Mouse (Mus musculus): ENCODE measurements around the gene Fam98a. TPM values are rescaled to one million over a fixed set of nuclear protein-coding genes. Genes with fewer than 3 reads are reported as not detected.

Gene Fam98a
- polyA plus RNA-seq, 1 experiment from 2014 or later, result 8.2 TPM

DNA sequence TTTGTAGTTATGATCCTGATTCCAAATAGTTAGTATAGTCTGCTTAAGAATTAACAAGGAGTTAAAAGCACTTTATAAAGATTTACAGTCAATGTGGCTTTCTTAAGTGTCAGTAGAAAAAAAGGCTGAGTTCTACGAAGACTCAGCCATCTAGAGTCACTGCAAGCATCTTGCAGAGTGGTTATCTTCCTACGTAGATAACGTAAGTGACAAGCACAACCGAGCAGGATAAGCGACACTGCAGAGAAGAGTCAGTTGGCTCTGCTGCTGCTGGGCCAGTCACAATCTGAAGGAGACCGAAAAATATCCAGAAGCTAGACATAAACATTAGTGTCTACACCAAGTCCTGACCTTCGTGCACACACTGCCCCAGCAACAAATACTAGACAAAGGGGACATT lies 8.3 kb downstream of the Fam98a start:
- whole genome bisulfite sequencing, result 90% methylated on average over 7 of the region's 7 CpGs
- Histone ChIP-seq H3K9ac (ENCODE audit: low read length) (no peak overlapping the region), H3K27me3 (ENCODE audit: control insufficient read depth, insufficient read depth, low read length) (no peaks in the 10 kb centered on the region), H3K9me3 (ENCODE audit: control insufficient read depth, low read length) (no peaks in the 10 kb centered on the region), H3K27ac (replicated peaks; ENCODE audit: low read depth, low read length) (no peak overlapping the region), H3K4me3 (ENCODE audit: low read depth, low read length) (no peak overlapping the region), H3K4me1 (ENCODE audit: control insufficient read depth, insufficient read depth, low read length) (no peaks in the 10 kb centered on the region), H3K4me2 (ENCODE audit: low read depth, severe bottlenecking) (no peak overlapping the region), H3K36me3 (ENCODE audit: control insufficient read depth, insufficient read depth, low read length) (no peaks in the 10 kb centered on the region; the same call in 1 of the 2 replicates)
- ATAC-seq (ENCODE audit: insufficient number of reproducible peaks, low FRiP score, low TSS enrichment, low read depth), result no peak
- DNase-seq (ENCODE audit: low spot score), result no peak

GRCm38 (mm10) chr17:75539841-75540240 lies 11.9 kb downstream of the Fam98a start:
- DNase-seq (ENCODE audit: low spot score), result no peak

GRCm38 (mm10) chr17:75539130-75539529 lies 12.6 kb downstream of the Fam98a start:
- H3K36me3 ChIP-seq (ENCODE audit: control insufficient read depth, insufficient read depth, low read length), result no peaks in the 10 kb centered on the region; the same call in 1 of the 2 replicates
- DNase-seq (ENCODE audit: low spot score) (no peak), ATAC-seq (ENCODE audit: insufficient number of reproducible peaks, low FRiP score, low TSS enrichment, low read depth) (no peak)
- H3K27me3 ChIP-seq (ENCODE audit: control insufficient read depth, insufficient read depth, low read length), result no peaks in the 10 kb centered on the region
- no peaks in the 10 kb centered on the region for H3K9me3 ChIP-seq (ENCODE audit: control insufficient read depth, low read length)
- H3K4me1 ChIP-seq (ENCODE audit: control insufficient read depth, insufficient read depth, low read length), result no peaks in the 10 kb centered on the region
- no peak overlapping the region for H3K4me3 ChIP-seq (ENCODE audit: low read depth, low read length)
- WGBS, result 92% methylated on average over 6 of the region's 6 CpGs
- no peak overlapping the region for H3K9ac ChIP-seq (ENCODE audit: low read length)
- H3K4me2 ChIP-seq (ENCODE audit: low read depth, severe bottlenecking), result no peak overlapping the region
- no peak overlapping the region for H3K27ac ChIP-seq (replicated peaks; ENCODE audit: low read depth, low read length)

More at GRCm38 (mm10) chr17:75539841-75540240, 11.9 kb downstream of the Fam98a start:
- H3K9me3 ChIP-seq (ENCODE audit: control insufficient read depth, low read length), result no peaks in the 10 kb centered on the region
- H3K27ac ChIP-seq (replicated peaks; ENCODE audit: low read depth, low read length), result no peak overlapping the region
- no peak overlapping the region for H3K4me3 ChIP-seq (ENCODE audit: low read depth, low read length)
- WGBS, result 90% methylated on average over 5 of the region's 5 CpGs
- no peak overlapping the region for H3K9ac ChIP-seq (ENCODE audit: low read length)
- no peaks in the 10 kb centered on the region for H3K4me1 ChIP-seq (ENCODE audit: control insufficient read depth, insufficient read depth, low read length)
- no peaks in the 10 kb centered on the region; the same call in 1 of the 2 replicates for H3K36me3 ChIP-seq (ENCODE audit: control insufficient read depth, insufficient read depth, low read length)
- no peak overlapping the region for H3K4me2 ChIP-seq (ENCODE audit: low read depth, severe bottlenecking)
- ATAC-seq (ENCODE audit: insufficient number of reproducible peaks, low FRiP score, low TSS enrichment, low read depth), result no peak
- H3K27me3 ChIP-seq (ENCODE audit: control insufficient read depth, insufficient read depth, low read length), result no peaks in the 10 kb centered on the region

GRCm38 (mm10) chr17:75538431-75538830 lies 13.3 kb downstream of the Fam98a start:
- Histone ChIP-seq H3K9me3 (ENCODE audit: control insufficient read depth, low read length) (no peaks in the 10 kb centered on the region), H3K36me3 (ENCODE audit: control insufficient read depth, insufficient read depth, low read length) (no peaks in the 10 kb centered on the region; the same call in 1 of the 2 replicates), H3K4me3 (ENCODE audit: low read depth, low read length) (no peak overlapping the region), H3K9ac (ENCODE audit: low read length) (no peak overlapping the region), H3K27me3 (ENCODE audit: control insufficient read depth, insufficient read depth, low read length) (no peaks in the 10 kb centered on the region), H3K27ac (replicated peaks; ENCODE audit: low read depth, low read length) (no peak overlapping the region), H3K4me1 (ENCODE audit: control insufficient read depth, insufficient read depth, low read length) (no peaks in the 10 kb centered on the region), H3K4me2 (ENCODE audit: low read depth, severe bottlenecking) (no peak overlapping the region)
- DNase-seq (ENCODE audit: low spot score), result no peak
- 96% methylated on average over 12 of the region's 12 CpGs for WGBS
- no peak for ATAC-seq (ENCODE audit: insufficient number of reproducible peaks, low FRiP score, low TSS enrichment, low read depth)

- Histone ChIP-seq H3K27me3 (ENCODE audit: control insufficient read depth, insufficient read depth, low read length) (no peaks in the 10 kb centered on the region), H3K27ac (replicated peaks; ENCODE audit: low read depth, low read length) (no peak overlapping the region), H3K4me1 (ENCODE audit: control insufficient read depth, insufficient read depth, low read length) (no peaks in the 10 kb centered on the region), H3K4me3 (ENCODE audit: low read depth, low read length) (no peak overlapping the region), H3K4me2 (ENCODE audit: low read depth, severe bottlenecking) (no peak overlapping the region), H3K9me3 (ENCODE audit: control insufficient read depth, low read length) (no peaks in the 10 kb centered on the region), H3K9ac (ENCODE audit: low read length) (no peak overlapping the region), H3K36me3 (ENCODE audit: control insufficient read depth, insufficient read depth, low read length) (no peaks in the 10 kb centered on the region; the same call in 1 of the 2 replicates)
- DNase-seq (ENCODE audit: low spot score) (no peak), ATAC-seq (ENCODE audit: insufficient number of reproducible peaks, low FRiP score, low TSS enrichment, low read depth) (no peak)
- 90% methylated on average over 7 of the region's 7 CpGs for WGBS
These were observed 14.7 kb downstream of the Fam98a start for GRCm38 (mm10) chr17:75537050-75537445.

GRCm38 (mm10) chr17:75536396-75537049 lies 15.2 kb downstream of the Fam98a start:
- Histone ChIP-seq H3K4me3 (ENCODE audit: low read depth, low read length) (no peak overlapping the region), H3K27ac (replicated peaks; ENCODE audit: low read depth, low read length) (no peak overlapping the region), H3K9ac (ENCODE audit: low read length) (no peak overlapping the region), H3K9me3 (ENCODE audit: control insufficient read depth, low read length) (no peaks in the 10 kb centered on the region), H3K36me3 (ENCODE audit: control insufficient read depth, insufficient read depth, low read length) (no peaks in the 10 kb centered on the region; the same call in 1 of the 2 replicates), H3K4me1 (ENCODE audit: control insufficient read depth, insufficient read depth, low read length) (no peaks in the 10 kb centered on the region), H3K4me2 (ENCODE audit: low read depth, severe bottlenecking) (no peak overlapping the region), H3K27me3 (ENCODE audit: control insufficient read depth, insufficient read depth, low read length) (no peaks in the 10 kb centered on the region)
- ATAC-seq (ENCODE audit: insufficient number of reproducible peaks, low FRiP score, low TSS enrichment, low read depth) (no peak), DNase-seq (ENCODE audit: low spot score) (peak; percentile 45)
- WGBS, result 50% methylated on average over 6 of the region's 6 CpGs

- Histone ChIP-seq H3K4me2 (ENCODE audit: low read depth, severe bottlenecking) (no peak overlapping the region), H3K4me1 (ENCODE audit: control insufficient read depth, insufficient read depth, low read length) (no peaks in the 10 kb centered on the region), H3K4me3 (ENCODE audit: low read depth, low read length) (no peak overlapping the region), H3K9me3 (ENCODE audit: control insufficient read depth, low read length) (no peaks in the 10 kb centered on the region), H3K9ac (ENCODE audit: low read length) (no peak overlapping the region), H3K36me3 (ENCODE audit: control insufficient read depth, insufficient read depth, low read length) (no peaks in the 10 kb centered on the region; the same call in 1 of the 2 replicates), H3K27me3 (ENCODE audit: control insufficient read depth, insufficient read depth, low read length) (no peaks in the 10 kb centered on the region), H3K27ac (replicated peaks; ENCODE audit: low read depth, low read length) (no peak overlapping the region)
- DNase-seq (ENCODE audit: low spot score) (no peak), ATAC-seq (ENCODE audit: insufficient number of reproducible peaks, low FRiP score, low TSS enrichment, low read depth) (no peak)
- WGBS, result 95% methylated on average over 4 of the region's 4 CpGs
These were observed 16.1 kb downstream of the Fam98a start for GRCm38 (mm10) chr17:75535612-75536011.

DNA sequence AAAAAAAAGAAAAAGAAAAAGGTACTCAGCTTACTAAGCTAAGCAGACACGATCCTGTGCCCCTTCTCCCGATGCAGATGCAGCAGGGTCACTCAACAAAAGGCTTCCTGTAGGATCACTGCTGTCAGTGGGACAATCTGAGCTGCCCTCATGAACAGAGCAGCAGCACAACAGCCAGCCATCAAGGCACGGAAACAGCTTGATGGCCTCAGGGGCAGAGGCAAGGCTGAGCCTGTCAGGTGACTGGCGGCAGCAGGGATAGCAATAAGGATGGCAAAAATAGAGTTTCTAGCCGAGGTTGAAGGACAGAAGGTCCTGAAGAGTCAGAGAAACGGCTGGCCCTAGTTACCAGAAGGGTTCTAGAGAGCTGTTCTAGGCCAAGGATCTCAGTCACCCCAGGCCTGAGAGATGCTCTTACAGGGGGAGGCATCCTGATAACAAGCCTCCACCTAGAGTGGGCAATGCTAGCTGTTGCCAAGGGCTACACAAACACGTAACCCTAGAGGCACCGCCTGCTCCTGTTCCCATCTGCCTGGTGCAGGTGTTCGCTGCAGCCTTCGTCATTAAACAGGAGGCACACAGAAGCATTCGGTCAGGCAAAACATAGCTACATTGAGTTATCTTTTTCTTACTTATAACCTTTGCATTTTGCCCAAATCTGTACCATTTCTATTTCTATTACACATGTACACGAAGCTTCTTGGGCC lies 17.3 kb downstream of the Fam98a start:
- no peak overlapping the region for H3K4me2 ChIP-seq (ENCODE audit: low read depth, severe bottlenecking)
- no peak overlapping the region for H3K9ac ChIP-seq (ENCODE audit: low read length)
- H3K4me3 ChIP-seq (ENCODE audit: low read depth, low read length), result no peak overlapping the region
- 76% methylated on average over 12 of the region's 12 CpGs for WGBS
- no peaks in the 10 kb centered on the region; the same call in none of the 2 replicates for H3K36me3 ChIP-seq (ENCODE audit: control insufficient read depth, insufficient read depth, low read length)
- no peak for ATAC-seq (ENCODE audit: insufficient number of reproducible peaks, low FRiP score, low TSS enrichment, low read depth)
- no peak overlapping the region for H3K27ac ChIP-seq (replicated peaks; ENCODE audit: low read depth, low read length)
- DNase-seq (ENCODE audit: low spot score), result no peak
- H3K9me3 ChIP-seq (ENCODE audit: control insufficient read depth, low read length), result no peaks in the 10 kb centered on the region
- H3K27me3 ChIP-seq (ENCODE audit: control insufficient read depth, insufficient read depth, low read length), result no peaks in the 10 kb centered on the region
- no peaks in the 10 kb centered on the region for H3K4me1 ChIP-seq (ENCODE audit: control insufficient read depth, insufficient read depth, low read length)
